Mouse (Mus musculus) stomach, postnatal 0 days (tissue): ENCODE measurements around the gene Clca3b. TPM values are rescaled to one million over a fixed set of nuclear protein-coding genes. Genes with fewer than 3 reads are reported as not detected.
"Not testable (repeated sequence)": the region's sequence is repeated elsewhere in the genome, so short reads cannot be mapped to it uniquely, and the experiment has no call there.

ENCODE experiments used
- ATAC-seq: fragments of 200-750 bp; cut with Nextera tagmentation; 2 replicates; pipeline ENCODE4 v1.8.0; 2017; ENCODE audit not compliant: low FRiP score, low TSS enrichment
- DNase-seq: peaks from one replicate; pipeline ENCODE4 v3.0.0-alpha.2; 2016; ENCODE audit warnings: low spot score
- H3K27ac ChIP-seq: fragments of 300-500 bp; sonication (generic); replicated peaks from 2 replicates; pipeline ENCODE4 v1.5.1; 2014; ENCODE audit warnings: mild to moderate bottlenecking, control low read depth
- H3K27me3 ChIP-seq: fragments of 300-500 bp; sonication (generic); 2 replicates; pipeline ENCODE4 v1.6.1; 2014; ENCODE audit warnings: low read length; ENCODE audit not compliant: control insufficient read depth, insufficient read depth
- H3K36me3 ChIP-seq: fragments of 300-500 bp; sonication (generic); 2 replicates; pipeline ENCODE4 v1.6.1; 2014; ENCODE audit warnings: low read length, mixed read lengths; ENCODE audit not compliant: control insufficient read depth, insufficient read depth
- H3K4me1 ChIP-seq: fragments of 300-500 bp; sonication (generic); replicated peaks from 2 replicates; pipeline ENCODE4 v1.6.1; 2014; ENCODE audit warnings: antibody characterized with exemption; ENCODE audit not compliant: control insufficient read depth, insufficient read depth
- H3K4me2 ChIP-seq: fragments of 300-500 bp; sonication (generic); replicated peaks from 2 replicates; pipeline ENCODE4 v1.6.1; 2014; ENCODE audit warnings: low read depth, mild to moderate bottlenecking, control low read depth, moderate library complexity
- H3K4me3 ChIP-seq: fragments of 300-500 bp; sonication (generic); 2 replicates; pipeline ENCODE4 v1.5.1; 2014; ENCODE audit warnings: low read depth, low read length, control low read depth
- H3K9ac ChIP-seq: fragments of 300-500 bp; sonication (generic); 2 replicates; pipeline ENCODE4 v1.6.1; 2014; ENCODE audit warnings: mild to moderate bottlenecking, low read length, control low read depth, mixed read lengths
- H3K9me3 ChIP-seq: fragments of 300-500 bp; sonication (generic); 2 replicates; pipeline ENCODE4 v1.6.1; 2016; ENCODE audit warnings: low read length; ENCODE audit not compliant: control insufficient read depth
- CTCF ChIP-seq: IDR thresholded peaks from 2 replicates; pipeline ENCODE4 v1.5.1; 2016; ENCODE audit warnings: antibody characterized with exemption, low read depth, mild to moderate bottlenecking, moderate library complexity
- EP300 ChIP-seq: optimal IDR thresholded peaks from 2 replicates; pipeline ENCODE3; 2016; ENCODE audit warnings: antibody characterized with exemption
- WGBS: fragments of 180-500 bp; shearing (Covaris S2); extraction: QIAGEN DNeasy Blood & Tissue Kit; methylation state at CpG from one replicate; pipeline ENCODE4 v1.1.7; 2014; 5-methylcytosine and 5-hydroxymethylcytosine counted together
- polyA plus RNA-seq: library from polyadenylated mRNA; unstranded; fragments of >200 nt; fragmentation: Nextera tagmentation; extraction: Ambion mirVana; gene quantifications from 2 replicates; pipeline ENCODE4 v1.2.1, GENCODE M21; 2015

Gene Clca3b
- polyA plus RNA-seq, 1 experiment from 2014 or later, result 0.98 TPM

- TF ChIP-seq CTCF, result peak; percentile 23; the same call in 1 of the 2 replicates
- TF ChIP-seq EP300, result no peak
- Histone ChIP-seq H3K4me2 (no peak overlapping the region), H3K4me1 (no peaks in the 10 kb centered on the region), H3K27me3 (no peaks in the 10 kb centered on the region), H3K27ac (no peak overlapping the region), H3K9me3 (no peaks in the 10 kb centered on the region), H3K4me3 (no peak overlapping the region), H3K9ac (no peak overlapping the region), H3K36me3 (no peaks in the 10 kb centered on the region)
- DNase-seq (no peak), ATAC-seq (no peak)
- WGBS, result 36% methylated on average over 3 of the region's 3 CpGs
Measured at GRCm38 (mm10) chr3:144811821-144812220, 37.3 kb downstream of the Clca3b start.

GRCm38 (mm10) chr3:144808153-144808925, 40.8 kb downstream of the Clca3b start:
- not testable (repeated sequence) for H3K4me2 ChIP-seq, DNase-seq, H3K4me1 ChIP-seq, H3K27ac ChIP-seq, H3K9me3 ChIP-seq, H3K4me3 ChIP-seq, H3K27me3 ChIP-seq, ATAC-seq, H3K9ac ChIP-seq, H3K36me3 ChIP-seq
- WGBS, result 76% methylated on average over 14 of the region's 17 CpGs

GRCm38 (mm10) chr3:144806626-144807025, 42.5 kb downstream of the Clca3b start:
- H3K27me3 ChIP-seq, H3K4me2 ChIP-seq, H3K27ac ChIP-seq, ATAC-seq, H3K36me3 ChIP-seq, H3K4me3 ChIP-seq, H3K9me3 ChIP-seq, H3K4me1 ChIP-seq, DNase-seq, H3K9ac ChIP-seq: not testable (repeated sequence)
- 59% methylated on average over 2 of the region's 2 CpGs for WGBS

GRCm38 (mm10) chr3:144801861-144802260, 47.3 kb downstream of the Clca3b start:
- DNase-seq, result peak; percentile 66
- no peaks in the 10 kb centered on the region for H3K4me1 ChIP-seq
- H3K4me3 ChIP-seq, result no peak overlapping the region
- no peaks in the 10 kb centered on the region for H3K36me3 ChIP-seq
- H3K27me3 ChIP-seq, result no peaks in the 10 kb centered on the region
- H3K9me3 ChIP-seq, result no peaks in the 10 kb centered on the region
- TF ChIP-seq EP300, result no peak
- TF ChIP-seq CTCF, result peak; percentile 66
- no peak for ATAC-seq
- WGBS, result 34% methylated on average over 8 of the region's 8 CpGs
- no peak overlapping the region for H3K9ac ChIP-seq
- no peak overlapping the region for H3K27ac ChIP-seq
- H3K4me2 ChIP-seq, result no peak overlapping the region

GRCm38 (mm10) chr3:144785181-144786148, 63.7 kb downstream of the Clca3b start:
- WGBS, result 56% methylated on average over 11 of the region's 11 CpGs
- DNase-seq, result no peak
- Histone ChIP-seq H3K4me2 (no peak overlapping the region), H3K9ac (no peak overlapping the region), H3K9me3 (no peaks in the 10 kb centered on the region), H3K4me1 (no peaks in the 10 kb centered on the region), H3K27ac (no peak overlapping the region), H3K27me3 (no peaks in the 10 kb centered on the region), H3K4me3 (no peak overlapping the region), H3K36me3 (no peaks in the 10 kb centered on the region)
- ATAC-seq, result no peak
- no peak for TF ChIP-seq CTCF

Other genes starting within 250 kb of the Clca3b start
- 125 and 130 TPM in 2 replicates for gene Sh3glb1, start 129.0 kb downstream of the Clca3b start, polyA plus RNA-seq
- 0.70 and 0.82 TPM in 2 replicates for gene Clca3a1, start 88.4 kb downstream of the Clca3b start, polyA plus RNA-seq
- gene Clca3a2, start 29.9 kb downstream of the Clca3b start, polyA plus RNA-seq, result 0.22 and 0.23 TPM in 2 replicates
- gene Clca4b, start 83.2 kb upstream of the Clca3b start, polyA plus RNA-seq, result not detected in 2 replicates
- gene Clca4a, start 125.7 kb upstream of the Clca3b start, polyA plus RNA-seq, result 0.06 and 0.07 TPM in 2 replicates
- gene Clca1, start 183.4 kb upstream of the Clca3b start, polyA plus RNA-seq, result 6.8 and 20.2 TPM in 2 replicates